Mouse (Mus musculus): ENCODE results near the gene Tmem135. TPM values are rescaled to one million over a fixed set of nuclear protein-coding genes. Genes with fewer than 3 reads are reported as not detected.

The Tmem135 gene
- 41.1 and 104 TPM in 2 replicates for polyA plus RNA-seq (2012; ENCODE audit: low replicate concordance)

DNA sequence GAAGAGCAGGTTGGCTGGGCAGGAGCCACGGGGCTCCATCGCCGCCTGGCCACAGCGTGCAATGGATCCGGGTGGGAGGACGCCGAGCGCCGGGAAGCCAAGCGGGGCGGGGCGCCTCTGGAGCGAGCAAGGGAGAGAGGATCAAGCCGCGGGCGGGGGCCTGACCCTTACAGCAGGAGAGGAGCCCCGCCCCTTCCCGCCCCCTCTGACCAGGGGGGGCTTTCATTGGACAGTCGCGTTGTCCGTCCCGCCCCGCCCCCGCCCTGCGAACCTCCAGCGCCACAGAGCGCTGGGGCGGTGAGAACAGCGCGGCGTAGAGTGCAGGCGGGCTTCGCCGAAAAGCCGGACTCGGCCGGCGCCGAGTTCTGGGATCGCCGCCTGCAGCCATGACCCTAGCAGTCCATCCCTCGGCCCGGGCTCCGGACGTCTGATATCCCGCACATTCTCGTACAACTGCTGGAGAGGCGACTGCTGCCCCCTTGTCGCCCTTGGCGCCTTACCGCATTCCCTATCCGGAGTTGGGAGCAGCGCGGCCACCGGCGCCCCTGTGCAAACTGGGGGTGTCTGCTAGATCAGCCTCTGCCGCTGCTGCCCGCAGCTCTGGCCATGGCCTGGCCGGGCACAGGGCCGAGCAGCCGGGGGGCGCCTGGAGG lies at the start of gene Tmem135, which contains the start of gene Fzd4:
TSS of gene Tmem135 (minus strand) at position 142 of the 653 bp plus-strand sequence.
TSS of gene Fzd4 (plus strand) at position 275 of the 653 bp plus-strand sequence.

Other genes starting within 250 kb of the Tmem135 start
- gene Fzd4, start 133 bp upstream of the Tmem135 start, polyA plus RNA-seq (2012; ENCODE audit: low replicate concordance), result 0.20 and 0.23 TPM in 2 replicates
- 0.20 TPM in 1 of 2 replicates, not detected in the other for gene Prss23, start 123.0 kb upstream of the Tmem135 start, polyA plus RNA-seq (2012; ENCODE audit: low replicate concordance)
- gene Me3, start 228.2 kb upstream of the Tmem135 start, polyA plus RNA-seq (2012; ENCODE audit: low replicate concordance), result 0.25 TPM in 1 of 2 replicates, not detected in the other